Mouse (Mus musculus) T-cell, adult 2 months (primary cell): ENCODE measurements around the gene Kctd3.
"Not testable (repeated sequence)": the region's sequence is repeated elsewhere in the genome, so short reads cannot be mapped to it uniquely, and the experiment has no call there.

ENCODE experiments used
- DNase-seq: peaks from one replicate; pipeline ENCODE4 v3.0.0; 2022; ENCODE audit warnings: low spot score

Gene Kctd3

GRCm38 (mm10) chr1:189007239-189007979 lies at the start of gene Kctd3:
Gene Kctd3 (minus strand): TSS chr1:189007841.
- DNase-seq = peak; percentile 90

GRCm38 (mm10) chr1:189057425-189057824 lies 49.8 kb upstream of the Kctd3 start:
- DNase-seq = no peak

GRCm38 (mm10) chr1:189055933-189056332 lies 48.3 kb upstream of the Kctd3 start:
- no peak for DNase-seq

- DNase-seq = no peak
Measured at GRCm38 (mm10) chr1:189054941-189055551, 47.4 kb upstream of the Kctd3 start.

- DNase-seq = no peak
Measured at GRCm38 (mm10) chr1:189054191-189054590, 46.5 kb upstream of the Kctd3 start.

- no peak for DNase-seq
Measured at GRCm38 (mm10) chr1:189052189-189052588, 44.5 kb upstream of the Kctd3 start.

GRCm38 (mm10) chr1:189050122-189050521 lies 42.5 kb upstream of the Kctd3 start:
- DNase-seq = no peak

GRCm38 (mm10) chr1:189048331-189048730 lies 40.7 kb upstream of the Kctd3 start:
- DNase-seq = no peak

- DNase-seq = no peak
Measured at GRCm38 (mm10) chr1:189047918-189048317, 40.3 kb upstream of the Kctd3 start.

GRCm38 (mm10) chr1:189046831-189047230 lies 39.2 kb upstream of the Kctd3 start:
- no peak for DNase-seq

GRCm38 (mm10) chr1:189046301-189046700 lies 38.7 kb upstream of the Kctd3 start:
- no peak for DNase-seq

GRCm38 (mm10) chr1:189041261-189041660 lies 33.6 kb upstream of the Kctd3 start:
- DNase-seq = no peak

GRCm38 (mm10) chr1:189039348-189039747 lies 31.7 kb upstream of the Kctd3 start:
- DNase-seq = no peak

GRCm38 (mm10) chr1:189032817-189033216 lies 25.2 kb upstream of the Kctd3 start:
- DNase-seq = not testable (repeated sequence)

GRCm38 (mm10) chr1:189030975-189031374 lies 23.3 kb upstream of the Kctd3 start:
- DNase-seq = no peak

GRCm38 (mm10) chr1:189028267-189028666 lies 20.6 kb upstream of the Kctd3 start:
- no peak for DNase-seq

- DNase-seq = no peak
Measured at GRCm38 (mm10) chr1:189026885-189027284, 19.2 kb upstream of the Kctd3 start.

- no peak for DNase-seq
Measured at GRCm38 (mm10) chr1:189023701-189024080, 16.1 kb upstream of the Kctd3 start.

- DNase-seq = no peak
Measured at GRCm38 (mm10) chr1:189022925-189023700, 15.5 kb upstream of the Kctd3 start.

- DNase-seq = no peak
Measured at GRCm38 (mm10) chr1:189015372-189015771, 7.7 kb upstream of the Kctd3 start.

GRCm38 (mm10) chr1:189013587-189013921 lies 5.9 kb upstream of the Kctd3 start:
- DNase-seq = no peak

- DNase-seq = no peak
Measured at GRCm38 (mm10) chr1:189012846-189013586, 5.4 kb upstream of the Kctd3 start.
